Mouse (Mus musculus): ENCODE data around the gene Hdgfl3. TPM values are rescaled to one million over a fixed set of nuclear protein-coding genes. Genes with fewer than 3 reads are reported as not detected.

The Hdgfl3 gene
- total and polyA plus RNA-seq, 3 experiments, result 0.04 TPM; not detected in 2

DNA sequence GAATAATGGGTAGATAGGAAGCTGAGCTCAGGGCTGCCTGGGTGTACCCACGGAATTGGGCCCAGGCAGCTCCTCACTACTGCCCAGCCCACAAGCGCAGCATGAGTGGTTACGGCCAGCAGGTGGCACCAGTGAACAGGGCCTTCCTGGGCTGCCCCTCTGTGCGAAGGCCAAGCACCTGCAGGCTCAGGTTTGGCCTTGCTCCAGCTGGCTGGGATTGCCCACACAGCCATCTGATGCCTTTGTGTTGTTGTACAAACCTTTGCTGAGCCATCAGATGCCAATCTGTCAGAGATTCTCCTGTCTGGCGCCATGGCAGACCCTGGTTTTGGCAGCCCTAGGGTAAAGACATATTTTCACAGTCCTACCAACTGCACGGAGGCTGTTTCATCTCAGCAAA lies 66.1 kb downstream of the Hdgfl3 start (continued):
- TF ChIP-seq ZKSCAN1 (IDR thresholded peaks at IDR 0.05; ENCODE audit: borderline replicate concordance, low read depth, low read length) (no peak), POLR2AphosphoS2 (IDR thresholded peaks at IDR 0.05; ENCODE audit: low read depth, low read length) (no peak), MAFK (IDR thresholded peaks at IDR 0.05; ENCODE audit: insufficient replicate concordance, low read length) (no peak), CHD1 (IDR thresholded peaks at IDR 0.05; ENCODE audit: low read depth, low read length) (no peak), NELFE (IDR thresholded peaks at IDR 0.05; ENCODE audit: low read depth, low read length) (no peak; the same call in 1 of the 2 replicates), MXI1 (IDR thresholded peaks at IDR 0.05; ENCODE audit: low read depth, low read length) (no peak), SMC3 (IDR thresholded peaks at IDR 0.05; ENCODE audit: low read depth, low read length) (peak; percentile 86), KAT2A (IDR thresholded peaks at IDR 0.05; ENCODE audit: insufficient replicate concordance, low read length) (no peak), MYC (IDR thresholded peaks at IDR 0.05; ENCODE audit: low read depth, low read length) (no peak), TCF12 (IDR thresholded peaks at IDR 0.05; ENCODE audit: low read depth, low read length) (no peak; the same call in 1 of the 2 replicates), MEF2A (IDR thresholded peaks at IDR 0.05; ENCODE audit: borderline replicate concordance, low read depth, low read length) (no peak), JUND (conservative IDR thresholded peaks at IDR 0.05; ENCODE audit: low read depth, low read length) (no peak), SIN3A (IDR thresholded peaks at IDR 0.05; ENCODE audit: low read length) (no peak), EP300 (IDR thresholded peaks at IDR 0.05; ENCODE audit: low read length) (no peak), IRF4 (IDR thresholded peaks at IDR 0.05; ENCODE audit: low read depth, low read length) (peak; percentile 33; the same call in 1 of the 2 replicates)

- H3K4me2 ChIP-seq (ENCODE audit: insufficient read depth, low read depth, poor library complexity, severe bottlenecking), result no peak overlapping the region
- DNase-seq (ENCODE audit: extremely low read depth), result no peak
- peaks cover 6 to 38% of the 10 kb centered on the region in 2 experiments for H3K4me1 ChIP-seq (ENCODE audit: control insufficient read depth in 1 of 2, insufficient read depth in 2 of 2)
- no peak overlapping the region for H3K27ac ChIP-seq (ENCODE audit: insufficient read depth, low read depth)
- dilution Hi-C loops (cut with MboI; ENCODE audit: extremely low pct_ligation_motif_present, extremely low pct_unique_long_range_greater_than_20kb, low sequenced_read_pairs) (no loop called here), in situ Hi-C loops (cut with MboI; ENCODE audit: low pct_ligation_motif_present, low pct_unique_long_range_greater_than_20kb, low sequenced_read_pairs) (no loop called here)
- H3K36me3 ChIP-seq (replicated peaks in 1 of 2; ENCODE audit: control insufficient read depth in 1 of 2, insufficient read depth in 1 of 2, low read length in 1 of 2), result no peaks in the 10 kb centered on the region
- no peak overlapping the region for H3K4me3 ChIP-seq (replicated peaks in 1 of 3; ENCODE audit: low read depth in 2 of 3, low read length in 2 of 3, poor library complexity in 1 of 3)
- no peak for TF ChIP-seq TCF12 (IDR thresholded peaks at IDR 0.05; ENCODE audit: low read depth, low read length)
- TF ChIP-seq BHLHE40 (IDR thresholded peaks at IDR 0.05; ENCODE audit: low read depth, low read length), result no peak
- no peak for TF ChIP-seq POLR2AphosphoS2 (IDR thresholded peaks at IDR 0.05; ENCODE audit: low read depth, low read length)
- TF ChIP-seq UBTF (IDR thresholded peaks at IDR 0.05; ENCODE audit: low read depth, low read length), result no peak
- no peak for TF ChIP-seq USF1 (IDR thresholded peaks at IDR 0.05; ENCODE audit: low read depth, low read length)
- no peak for TF ChIP-seq MAZ (IDR thresholded peaks at IDR 0.05; ENCODE audit: low read depth, low read length)
- no peak for TF ChIP-seq ZMIZ1 (IDR thresholded peaks at IDR 0.05; ENCODE audit: low read depth, low read length)
- H3K79me2 ChIP-seq (replicated peaks; ENCODE audit: control insufficient read depth, extremely low read depth, insufficient read depth, poor library complexity, severe bottlenecking), result no peaks in the 10 kb centered on the region
- H3K9ac ChIP-seq (ENCODE audit: insufficient read depth, low read depth), result no peak overlapping the region
- H3K9me3 ChIP-seq (replicated peaks; ENCODE audit: low read length), result no peaks in the 10 kb centered on the region
- no peaks in the 10 kb centered on the region for H3K27me3 ChIP-seq (replicated peaks)
Observed at GRCm38 (mm10) chr7:81867231-81867930, 66.9 kb downstream of the Hdgfl3 start.
